Mouse (Mus musculus): ENCODE measurements at regions not wholly inside any gene's neighbourhood (a gene's known extent, or its start where the extent isn't known, plus 50 kb on each side); places are given as distances from the start of the nearest gene placed in this dataset.
"Not testable (repeated sequence)": the region's sequence is repeated elsewhere in the genome, so short reads cannot be mapped to it uniquely, and the experiment has no call there.

DNA sequence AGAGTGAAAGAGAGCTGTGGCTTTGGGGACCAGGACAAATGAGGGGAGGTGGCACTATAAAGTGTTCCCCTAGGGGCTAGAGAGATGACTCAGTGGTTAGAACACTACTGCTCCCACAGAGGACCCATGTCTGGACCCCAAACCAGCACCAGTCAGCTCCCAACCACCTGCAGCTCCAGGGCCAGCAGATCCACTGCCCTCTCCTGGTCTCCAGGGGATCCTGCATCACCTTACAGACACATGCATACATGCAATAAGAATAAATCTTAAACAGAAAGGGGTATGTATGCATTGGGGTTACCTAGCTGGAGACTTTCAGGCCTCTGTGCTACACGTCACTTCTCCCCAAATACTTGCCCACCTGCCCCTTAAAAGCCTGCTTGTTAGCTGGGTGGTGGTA lies 93.8 kb upstream of the Zfp706 start:
- DNase-seq, result no peak

DNA sequence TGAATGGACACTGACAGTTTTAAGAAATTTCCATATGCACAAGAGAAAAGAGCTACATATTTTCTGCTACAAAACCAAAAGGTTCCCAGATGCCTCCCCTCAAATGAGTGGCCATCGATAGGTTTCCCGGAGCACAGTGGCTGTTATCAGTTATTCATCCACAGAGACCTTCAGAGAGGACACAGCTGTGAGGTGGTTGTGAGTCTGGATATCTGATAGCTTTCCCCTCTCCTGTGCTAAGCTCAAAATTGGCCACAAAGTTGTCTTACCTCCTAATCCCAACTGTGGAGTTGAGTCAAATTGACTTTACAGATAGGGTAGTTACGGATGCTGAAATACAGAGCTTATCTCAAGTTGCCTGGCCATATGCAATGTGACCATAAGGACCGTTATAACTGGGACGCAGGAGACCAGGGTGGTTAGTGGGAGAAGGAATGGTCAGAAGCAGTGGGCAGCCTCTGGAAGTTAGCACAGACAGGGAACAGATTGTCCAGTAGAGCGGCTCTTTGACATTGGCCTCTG lies 93.3 kb upstream of the Zfp706 start:
- no peak for DNase-seq

DNA sequence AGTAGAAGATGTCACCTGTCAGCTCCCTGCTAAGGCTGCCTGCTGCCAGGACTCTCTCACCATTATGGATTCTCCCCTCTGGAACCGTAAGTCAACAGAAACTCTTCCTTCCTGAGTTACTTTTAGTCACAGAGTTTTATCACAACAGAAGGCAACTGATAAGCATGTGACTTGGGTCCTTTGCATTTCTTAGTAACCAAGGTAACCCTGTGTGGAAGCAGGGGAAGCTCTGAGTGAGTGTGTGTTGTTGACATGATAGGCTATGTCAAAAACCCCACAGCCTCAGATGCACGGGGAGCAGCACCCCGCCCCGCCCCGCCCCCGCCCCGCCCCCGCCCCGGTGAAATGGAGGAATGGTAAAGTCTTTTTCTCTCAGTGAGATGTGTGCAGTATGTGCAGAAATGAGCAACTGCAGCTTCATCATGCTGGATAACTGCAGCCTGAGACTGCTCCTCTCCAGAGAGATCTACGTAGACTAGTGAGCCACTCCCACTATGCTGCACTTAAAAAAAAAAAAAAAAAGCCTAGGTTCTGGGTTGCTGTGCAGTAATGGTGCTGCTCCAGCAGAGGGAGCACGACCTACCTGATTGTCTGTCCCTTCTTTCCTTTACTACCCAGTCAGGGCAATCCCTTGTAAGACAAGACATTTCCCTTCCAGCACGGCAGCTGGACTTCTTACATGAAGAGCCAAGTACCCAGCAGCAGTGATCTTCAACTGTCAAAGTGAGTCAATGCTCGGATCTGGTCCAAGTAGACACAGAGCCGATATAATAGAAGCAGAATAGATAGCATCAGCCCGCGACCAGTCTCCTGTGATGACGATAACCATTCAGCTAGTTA lies 92.6 kb upstream of the Zfp706 start:
- DNase-seq, result peak; percentile 34

DNA sequence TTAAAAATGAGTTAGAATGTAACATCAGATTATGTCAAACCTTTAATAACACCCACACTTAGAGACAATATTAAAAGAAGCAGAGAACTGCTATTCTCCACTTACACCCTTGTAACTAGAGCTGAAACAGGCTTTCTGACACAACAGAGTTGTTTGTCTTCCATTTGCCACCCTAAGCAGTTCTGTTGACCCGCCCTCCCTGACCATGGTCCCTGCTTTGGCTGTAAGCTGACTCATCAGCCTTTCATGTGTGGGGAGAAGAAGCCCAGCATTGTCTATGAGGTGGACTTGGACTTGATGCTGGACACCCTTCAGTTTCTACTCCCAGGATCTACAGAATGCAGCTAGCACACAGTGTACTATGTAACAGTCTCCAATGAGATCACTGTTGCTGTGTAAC lies 91.6 kb upstream of the Zfp706 start:
- DNase-seq, result no peak

DNA sequence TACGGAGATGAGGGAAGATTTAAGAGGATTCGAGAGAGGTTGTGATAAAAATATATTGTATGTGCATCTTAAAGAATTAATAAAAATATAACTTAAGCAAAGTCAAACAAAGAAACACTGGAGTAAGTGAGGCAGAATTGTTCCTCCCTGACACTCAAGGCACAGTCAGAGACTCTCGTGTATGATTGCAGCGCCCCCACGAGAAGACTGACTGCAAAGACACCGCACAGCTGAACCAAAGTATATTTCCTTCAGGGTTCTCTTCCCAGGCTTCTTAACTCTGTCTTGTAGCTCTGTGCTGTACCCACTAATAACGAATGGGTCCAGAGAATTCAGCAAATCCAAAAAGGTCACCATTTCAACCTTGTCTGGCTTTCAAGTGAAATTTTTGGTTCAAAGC lies 89.9 kb upstream of the Zfp706 start:
- DNase-seq, result no peak

DNA sequence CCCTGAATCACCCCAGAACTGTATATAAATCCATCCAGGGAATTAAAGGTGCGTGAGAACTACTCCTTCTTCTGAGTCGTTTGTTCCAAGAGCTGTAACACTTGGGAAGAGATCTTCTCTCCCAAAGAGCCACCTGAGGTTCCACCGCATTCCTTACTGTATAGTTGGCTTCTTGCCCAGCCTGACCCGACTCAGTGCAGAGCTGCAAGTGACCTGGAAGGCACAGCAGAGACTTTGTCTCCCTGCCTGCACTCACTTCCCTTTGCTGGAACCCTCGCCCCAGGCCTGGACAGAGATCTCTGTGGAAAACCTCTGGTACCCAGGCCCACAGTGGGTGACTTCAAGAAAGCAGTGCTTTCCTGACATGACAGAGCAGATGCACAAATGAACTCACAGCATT lies 83.6 kb upstream of the Zfp706 start:
- DNase-seq, result not testable (repeated sequence)

DNA sequence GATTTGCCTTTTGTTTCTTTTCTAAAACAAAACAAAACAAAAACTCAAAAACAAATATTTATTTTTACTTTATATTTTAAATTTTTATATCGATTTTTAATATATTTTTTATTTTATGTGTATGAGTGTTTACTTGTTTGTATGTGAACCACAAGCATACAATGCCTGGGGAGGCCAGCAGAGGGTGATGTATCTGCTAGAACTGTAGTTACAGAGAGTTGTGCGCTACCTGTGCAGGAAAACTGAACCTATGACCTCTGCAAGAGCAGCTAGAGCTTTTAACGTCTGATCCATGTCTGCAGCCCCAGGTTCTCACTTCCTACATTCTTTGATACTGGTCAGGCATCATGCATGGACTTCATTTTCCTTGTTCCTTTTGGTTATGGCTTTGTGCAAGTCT lies 76.2 kb upstream of the Zfp706 start:
- DNase-seq, result no peak

DNA sequence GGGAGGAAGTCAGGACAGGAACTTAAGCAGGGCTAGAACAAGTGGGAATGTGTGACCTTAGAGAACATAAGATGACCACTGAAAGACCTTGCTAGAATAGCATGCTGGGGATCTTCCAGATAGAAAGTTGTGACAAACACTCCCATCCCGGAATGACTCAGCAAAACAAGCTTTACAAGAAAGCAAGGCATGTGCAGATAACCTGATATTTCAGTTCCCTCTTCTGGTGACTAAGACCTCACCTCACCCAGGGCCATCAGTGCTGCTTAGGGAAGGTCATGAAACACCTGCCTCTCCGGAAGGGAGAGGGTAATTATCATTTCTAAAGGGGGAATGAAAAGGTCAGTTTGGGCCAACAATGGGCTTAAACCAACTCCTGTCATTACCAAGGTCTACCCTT lies 74.3 kb upstream of the Zfp706 start:
- DNase-seq, result no peak

DNA sequence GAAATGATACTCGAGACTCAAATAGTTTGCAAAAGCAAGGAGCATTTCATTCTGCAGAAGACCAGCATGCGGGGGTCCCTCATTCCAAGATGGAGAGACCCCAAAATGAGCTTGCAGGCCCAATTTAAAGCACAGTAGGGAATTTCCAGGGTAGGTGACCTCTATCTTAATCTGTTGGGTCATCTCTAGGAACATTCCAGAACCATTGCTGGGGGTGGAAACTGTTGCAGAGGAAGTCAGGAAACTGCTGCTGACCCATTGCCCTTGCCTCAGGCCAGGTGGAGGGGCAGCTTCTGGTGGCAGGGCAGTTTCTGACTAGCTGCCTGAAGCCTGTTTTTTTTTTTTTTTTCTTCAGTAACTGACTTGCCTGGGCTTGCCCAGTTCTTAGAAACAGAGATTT lies 73.4 kb upstream of the Zfp706 start:
- DNase-seq, result no peak

DNA sequence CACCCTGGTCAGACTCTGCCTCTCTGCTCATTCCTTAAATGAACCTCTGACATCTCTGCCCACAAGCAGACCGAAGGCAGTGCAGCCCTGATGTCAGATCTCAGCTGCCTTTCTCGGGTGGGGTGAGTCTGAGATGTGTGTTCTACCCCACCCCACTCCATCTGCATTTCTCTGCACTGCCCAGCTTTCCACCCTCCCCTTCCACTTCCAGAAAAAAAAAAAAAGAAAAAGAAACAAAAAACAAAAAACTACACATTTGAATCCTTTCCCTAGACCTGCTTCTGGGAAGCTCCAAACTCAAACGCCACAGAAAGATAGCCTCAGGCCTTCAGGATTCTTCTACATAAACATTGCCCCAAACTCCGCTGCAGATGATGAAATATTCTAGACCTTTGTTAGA lies 72.8 kb upstream of the Zfp706 start:
- no peak for DNase-seq

DNA sequence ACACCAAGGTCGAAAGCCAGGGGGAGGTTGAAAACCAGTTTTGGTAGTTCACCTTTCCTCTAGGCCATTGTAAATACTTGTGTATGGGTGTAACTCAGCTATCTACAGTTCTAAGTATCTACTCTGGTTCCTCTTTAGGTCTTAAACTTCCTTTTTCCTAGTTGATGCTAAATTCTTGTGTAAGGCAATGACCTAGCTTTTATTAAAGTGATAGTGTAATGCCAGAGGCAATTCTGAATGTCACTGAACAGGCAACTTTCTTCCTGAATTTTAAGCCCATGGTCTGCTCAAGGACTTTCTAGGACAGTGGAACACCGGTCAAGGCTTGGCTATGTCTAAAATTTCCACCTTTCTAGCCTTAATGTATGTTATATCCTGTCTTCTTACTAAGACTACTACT lies 66.6 kb upstream of the Zfp706 start:
- not testable (repeated sequence) for DNase-seq

DNA sequence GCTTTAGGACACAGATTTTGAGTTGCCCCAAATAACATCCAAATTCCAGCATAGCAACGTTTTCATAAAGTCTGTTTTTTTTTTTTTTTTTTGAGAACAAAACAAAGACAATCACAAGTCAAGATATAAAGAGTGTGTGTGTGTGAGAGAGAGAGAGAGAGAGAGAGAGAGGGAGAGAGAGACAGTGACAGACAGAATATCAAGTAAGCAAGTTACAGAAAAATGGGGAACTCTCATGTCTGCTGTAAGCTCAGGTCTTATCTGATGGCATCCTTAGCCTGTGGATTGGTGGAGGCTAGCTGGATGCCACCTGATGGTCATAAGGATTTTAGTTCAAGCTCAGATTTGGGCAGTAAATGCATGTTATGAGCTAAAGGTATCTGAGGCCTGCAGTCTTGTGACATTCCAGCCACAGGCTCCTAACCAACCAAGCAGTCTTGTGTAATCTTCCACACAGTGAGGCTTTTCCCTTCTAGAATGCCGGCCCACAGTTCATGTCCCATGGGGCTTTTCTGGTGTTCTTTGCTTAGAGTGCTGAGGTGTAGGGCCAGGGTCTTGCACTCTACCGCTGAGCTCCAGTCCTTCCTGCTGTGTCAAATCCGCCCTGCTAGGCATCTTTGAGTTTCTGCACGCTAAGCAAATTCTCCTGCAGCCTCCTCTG lies 64.8 kb upstream of the Zfp706 start:
- DNase-seq, result no peak

DNA sequence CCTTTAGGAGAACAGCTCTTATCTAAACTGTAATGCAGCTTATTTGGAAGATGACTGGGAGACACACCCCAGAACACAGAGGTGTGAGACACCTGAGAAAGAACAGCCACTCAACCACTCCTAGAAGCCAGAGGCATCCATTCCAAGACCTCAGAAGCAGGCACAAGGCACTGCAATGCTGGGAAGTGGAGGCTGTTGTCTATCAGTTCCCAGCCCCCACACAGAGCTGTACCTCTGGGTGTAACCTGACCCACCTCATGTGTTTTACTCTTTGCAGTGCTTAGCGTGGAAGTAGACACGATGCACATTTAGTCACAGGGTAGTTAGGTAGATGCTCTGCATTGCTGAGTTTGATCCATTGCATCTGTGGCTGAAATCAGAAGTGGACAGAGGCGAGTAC lies 62.6 kb upstream of the Zfp706 start:
- no peak for DNase-seq

DNA sequence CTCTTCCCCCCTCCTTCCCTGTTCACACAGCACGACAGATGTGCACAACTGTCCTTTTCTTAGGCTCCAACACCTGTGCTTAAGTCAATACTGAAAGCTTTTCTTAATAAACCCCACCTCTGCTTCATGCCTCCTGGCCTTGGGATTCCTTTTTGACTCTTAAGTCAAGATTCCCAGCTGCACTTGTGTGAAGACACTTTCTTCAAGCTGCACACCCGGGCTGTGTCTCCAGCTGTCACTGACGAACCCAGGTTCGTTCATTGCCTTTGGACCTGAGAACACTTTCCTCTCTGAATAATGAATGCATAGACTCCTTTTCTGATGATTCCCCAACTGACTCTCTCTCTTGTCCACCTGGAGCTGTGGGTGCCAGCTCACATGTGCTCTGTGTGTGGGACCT lies 59.8 kb upstream of the Zfp706 start:
- DNase-seq, result no peak

DNA sequence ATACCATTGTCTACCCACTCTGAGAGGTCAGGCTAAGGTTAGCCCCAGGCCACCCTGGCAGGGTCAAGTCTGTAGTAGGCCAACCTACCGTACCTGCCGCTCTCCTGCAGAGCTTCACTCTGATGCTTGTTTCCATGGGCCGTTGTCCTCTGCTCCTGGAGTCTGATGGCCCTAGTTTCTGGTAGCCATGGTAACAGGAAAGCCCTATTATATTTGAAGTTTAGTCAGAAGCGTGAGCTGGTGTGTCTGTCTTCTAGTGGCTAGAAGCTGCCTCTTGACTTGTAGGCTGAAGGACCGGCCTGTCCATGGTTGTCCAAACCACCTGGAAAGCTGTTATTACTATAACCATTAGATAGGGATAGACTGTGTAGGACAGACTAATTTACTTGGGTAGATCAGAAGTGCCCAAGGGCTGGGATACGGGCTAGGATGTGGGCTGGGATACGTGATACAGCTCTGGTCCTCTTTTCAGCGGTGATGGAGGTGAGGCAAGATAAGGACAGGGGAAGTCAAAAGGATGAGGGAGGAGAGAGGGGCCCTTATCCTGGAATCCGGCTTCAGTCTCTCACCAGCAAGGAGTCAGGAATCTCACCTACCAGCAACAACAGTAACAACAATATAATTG lies 58.5 kb upstream of the Zfp706 start:
- no peak for DNase-seq

DNA sequence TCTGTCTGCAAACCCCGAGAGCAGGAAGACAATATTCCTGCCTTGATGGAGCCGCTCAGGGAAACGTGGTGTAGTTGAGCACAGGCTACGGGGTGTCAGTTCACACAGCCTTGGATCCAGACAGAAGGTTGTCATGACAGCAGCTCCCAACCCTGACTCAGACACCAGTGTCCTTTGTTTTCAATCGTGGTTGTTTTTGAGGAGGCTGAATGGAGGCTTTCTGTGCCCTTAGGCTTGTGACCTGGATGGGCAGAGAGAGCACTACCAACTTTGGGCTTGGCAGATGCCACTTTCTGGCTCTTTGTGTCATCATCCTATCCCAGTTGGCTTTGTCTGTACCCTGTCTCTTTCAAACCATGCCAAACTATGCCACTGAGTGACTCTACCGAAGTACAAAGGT lies 57.8 kb upstream of the Zfp706 start:
- DNase-seq, result no peak

DNA sequence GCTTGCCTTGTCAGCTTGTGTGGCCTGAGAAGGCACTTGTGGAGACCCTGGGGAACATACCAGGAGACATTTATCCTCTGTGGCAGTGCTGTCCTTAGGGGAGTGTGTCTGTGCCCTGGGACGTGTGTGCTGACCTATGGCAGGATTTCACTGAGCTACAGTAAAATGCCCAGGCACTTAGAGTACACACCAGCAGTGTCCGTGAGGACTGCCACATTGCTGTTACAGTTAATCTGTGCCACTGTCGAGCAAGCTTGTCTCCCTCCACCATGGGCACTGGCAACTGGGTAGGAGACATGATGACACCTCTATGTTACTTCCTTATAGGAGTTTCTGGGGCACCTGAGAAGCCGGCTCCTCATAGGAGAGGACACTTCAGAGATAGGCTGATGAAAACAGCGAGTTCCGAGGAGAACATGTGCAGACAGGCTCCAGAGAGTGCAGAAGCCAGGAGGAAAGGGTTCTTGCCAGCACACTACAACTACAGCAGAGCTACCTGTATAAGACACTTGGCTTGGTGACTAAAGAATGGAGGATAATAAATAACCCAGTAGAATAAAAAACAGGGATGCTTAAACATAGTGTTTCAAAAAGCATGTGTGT lies 56.3 kb upstream of the Zfp706 start:
- no peak for DNase-seq

DNA sequence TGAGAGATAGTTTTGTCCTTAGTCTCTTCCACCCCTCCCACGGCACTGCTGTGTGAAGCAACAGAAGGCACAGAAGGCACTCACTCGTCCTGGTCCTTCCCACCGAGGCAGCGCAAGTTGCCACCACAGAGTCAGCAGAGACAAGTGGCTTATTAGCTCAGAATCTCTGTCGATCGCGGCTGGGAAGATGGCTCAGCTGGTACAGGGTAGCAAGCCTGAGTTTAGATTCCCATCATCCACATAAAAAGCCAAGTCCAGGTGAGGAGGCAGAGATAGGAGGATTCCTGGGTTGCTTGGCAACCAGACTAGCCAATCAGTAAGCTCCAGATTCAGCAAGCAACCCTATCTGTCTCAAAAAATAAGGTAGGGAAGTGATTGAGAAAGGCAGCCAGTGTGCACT lies 55.0 kb upstream of the Zfp706 start:
- no peak for DNase-seq

DNA sequence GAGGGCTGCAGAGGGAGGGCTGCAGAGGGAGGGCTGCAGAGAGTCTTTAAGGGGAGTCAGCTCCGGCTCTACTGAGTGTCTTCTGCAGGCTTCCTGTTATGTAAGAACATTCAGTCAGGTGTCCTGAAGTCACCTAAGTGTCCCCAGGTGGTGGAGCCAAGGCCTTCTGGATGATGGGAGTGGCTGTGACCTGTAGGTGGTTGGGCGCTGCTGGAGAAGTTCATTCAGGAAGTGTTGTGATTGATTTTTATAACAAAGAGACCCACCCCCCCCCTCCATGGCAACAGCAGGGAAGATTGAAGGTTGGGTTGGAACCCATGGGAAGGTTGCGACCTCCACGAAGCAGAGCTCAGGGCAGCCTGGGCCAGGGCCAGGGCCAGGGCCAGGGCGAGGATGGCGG lies 53.9 kb upstream of the Zfp706 start:
- no peak for DNase-seq

DNA sequence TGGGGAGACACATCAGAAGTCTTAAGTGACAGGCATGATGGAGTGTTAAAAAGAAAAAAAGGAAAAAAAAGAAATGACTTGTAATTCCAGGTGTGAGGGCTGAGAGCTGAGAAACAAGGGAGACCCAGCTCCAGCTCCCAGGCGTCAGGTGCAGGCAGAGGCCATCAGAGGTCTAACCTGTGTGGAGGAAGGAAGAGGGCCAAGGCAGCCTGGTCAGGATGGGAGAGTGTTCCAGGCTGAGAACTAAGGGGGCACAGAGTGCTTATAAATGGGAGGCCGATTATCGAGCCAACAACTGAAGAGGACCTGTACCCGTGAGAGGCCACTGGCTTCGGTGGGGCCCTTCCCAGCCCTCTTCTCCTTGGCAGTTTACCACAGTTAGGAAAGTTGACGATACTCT lies 53.3 kb upstream of the Zfp706 start:
- no peak for DNase-seq
